Mouse (Mus musculus) thymus, adult 2 months (tissue): ENCODE data around the gene Btaf1. TPM values are rescaled to one million over a fixed set of nuclear protein-coding genes. Genes with fewer than 3 reads are reported as not detected.

Source experiments
- DNase-seq: peaks from one replicate; pipeline ENCODE4 v3.0.0; 2021
- H3K27ac ChIP-seq: fragments of 200-500 bp; 2 replicates; pipeline ENCODE4 v1.5.1; 2012; ENCODE audit warnings: low read length, control low read depth; ENCODE audit not compliant: control insufficient read depth, insufficient read depth
- H3K27me3 ChIP-seq: fragments of 200-500 bp; 2 replicates; pipeline ENCODE4 v1.6.1; 2012; ENCODE audit warnings: mild to moderate bottlenecking, low read length, moderate library complexity, mixed read lengths; ENCODE audit not compliant: control insufficient read depth, insufficient read depth
- H3K36me3 ChIP-seq: fragments of 200-500 bp; 2 replicates; pipeline ENCODE4 v1.6.1; 2012; ENCODE audit warnings: mild to moderate bottlenecking, low read length, moderate library complexity; ENCODE audit not compliant: control insufficient read depth, insufficient read depth
- H3K4me1 ChIP-seq: fragments of 200-500 bp; replicated peaks from 2 replicates; pipeline ENCODE4 v1.6.1; 2012; ENCODE audit warnings: low read length; ENCODE audit not compliant: control insufficient read depth, insufficient read depth
- H3K4me3 ChIP-seq: fragments of 200-500 bp; 2 replicates; pipeline ENCODE4 v1.5.1; 2012; ENCODE audit warnings: mild to moderate bottlenecking, low read length, control low read depth, moderate library complexity; ENCODE audit not compliant: control insufficient read depth, insufficient read depth
- CTCF ChIP-seq: fragments of 200-500 bp; IDR thresholded peaks from 2 replicates; pipeline ENCODE4 v1.5.1; 2012; ENCODE audit warnings: mild to moderate bottlenecking, control low read depth, low read length, moderate library complexity, borderline replicate concordance; ENCODE audit not compliant: control insufficient read depth, poor library complexity, insufficient read depth; ENCODE audit errors: extremely low read depth
- POLR2A ChIP-seq: fragments of 200-500 bp; IDR thresholded peaks from 2 replicates; pipeline ENCODE4 v1.6.1; 2012; ENCODE audit warnings: mild to moderate bottlenecking, low read length, control low read depth, moderate library complexity; ENCODE audit not compliant: control insufficient read depth, poor library complexity, insufficient read depth; ENCODE audit errors: extremely low read depth
- WGBS: fragments of 180-500 bp; shearing (Covaris S2); methylation state at CpG from one replicate; pipeline ENCODE4 v1.1.7; 2018; 5-methylcytosine and 5-hydroxymethylcytosine counted together
- polyA plus RNA-seq: library from polyadenylated mRNA; depleted of rRNA; stranded (reverse); fragments of >200 nt; gene quantifications from 2 replicates; pipeline ENCODE4 v1.2.3, GENCODE M21; 2012

Gene Btaf1
- polyA plus RNA-seq, 1 experiment = 9.0 TPM

DNA sequence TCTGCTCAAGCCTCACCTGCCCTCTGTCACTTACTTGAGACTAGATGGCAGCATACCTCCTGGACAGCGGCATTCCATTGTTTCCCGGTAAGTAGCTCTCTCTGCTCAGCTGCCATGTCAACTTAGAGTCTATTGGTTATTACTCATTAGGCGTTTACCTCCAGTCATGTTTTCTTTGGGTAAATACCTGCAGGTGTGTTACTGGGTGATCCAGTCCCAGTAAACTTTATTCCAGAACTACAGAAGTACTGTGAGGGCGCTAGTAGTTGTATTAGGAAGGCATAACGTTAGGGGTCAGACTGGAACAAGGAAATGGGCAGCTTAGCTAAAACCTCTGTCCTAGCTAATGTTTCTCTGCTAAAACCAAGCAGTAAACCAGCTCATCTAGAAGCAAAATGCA, 78.7 kb downstream of the Btaf1 start:
- Histone ChIP-seq H3K27me3 (no peaks in the 10 kb centered on the region), H3K4me1 (no peaks in the 10 kb centered on the region), H3K36me3 (peaks cover 79% of the 10 kb centered on the region), H3K27ac (no peak overlapping the region), H3K4me3 (no peak overlapping the region)
- no peak for DNase-seq
- WGBS = 97% methylated on average over 5 of the region's 5 CpGs
- TF ChIP-seq POLR2A = no peak
- TF ChIP-seq CTCF = no peak

DNA sequence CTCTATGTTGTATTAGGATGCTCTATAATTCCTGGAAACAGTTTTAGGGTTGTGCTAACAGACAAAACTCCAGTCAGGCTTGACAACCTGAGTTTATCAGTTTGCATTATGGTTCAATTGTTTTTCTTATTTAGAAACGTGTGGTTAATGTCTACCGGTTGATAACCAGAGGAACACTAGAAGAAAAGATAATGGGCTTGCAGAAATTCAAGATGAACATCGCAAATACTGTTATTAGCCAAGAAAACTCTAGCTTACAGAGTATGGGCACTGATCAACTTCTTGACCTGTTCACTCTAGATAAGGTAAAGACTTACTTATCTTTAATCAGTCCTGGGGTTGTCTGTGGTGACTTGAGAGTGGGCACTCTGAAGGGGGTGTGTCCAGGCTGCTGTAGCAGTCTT, 84.0 kb downstream of the Btaf1 start:
- Histone ChIP-seq H3K27me3 (no peaks in the 10 kb centered on the region), H3K36me3 (peaks cover 63% of the 10 kb centered on the region), H3K4me1 (no peaks in the 10 kb centered on the region), H3K27ac (no peak overlapping the region), H3K4me3 (no peak overlapping the region)
- TF ChIP-seq POLR2A (no peak), CTCF (no peak)
- DNase-seq = no peak
- WGBS = 97% methylated on average over 3 of the region's 3 CpGs

DNA sequence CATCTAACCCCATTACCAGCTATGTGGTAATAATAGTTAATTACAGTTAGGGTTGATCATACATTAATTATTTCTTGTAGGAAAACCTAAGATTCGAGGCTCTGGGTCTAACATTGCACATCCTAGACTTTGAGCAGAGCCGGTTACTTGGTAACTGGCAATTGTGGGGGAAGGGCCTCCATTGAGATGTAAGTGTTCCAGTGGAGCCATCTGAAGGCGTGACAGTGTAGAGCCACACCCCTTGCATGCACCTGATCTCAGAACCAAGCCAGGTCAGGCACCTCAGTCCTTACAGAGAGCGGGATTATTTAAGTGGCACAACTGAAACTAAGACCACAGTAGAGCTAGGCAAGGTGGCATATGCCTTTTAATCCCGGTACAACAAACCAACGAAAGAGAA, 87.6 kb downstream of the Btaf1 start:
- Histone ChIP-seq H3K27me3 (no peaks in the 10 kb centered on the region), H3K4me3 (no peak overlapping the region), H3K36me3 (peaks cover 33% of the 10 kb centered on the region), H3K4me1 (peaks cover 6% of the 10 kb centered on the region), H3K27ac (no peak overlapping the region)
- no peak for DNase-seq
- no peak for TF ChIP-seq POLR2A
- TF ChIP-seq CTCF = no peak
- 98% methylated on average over 6 of the region's 6 CpGs for WGBS

DNA sequence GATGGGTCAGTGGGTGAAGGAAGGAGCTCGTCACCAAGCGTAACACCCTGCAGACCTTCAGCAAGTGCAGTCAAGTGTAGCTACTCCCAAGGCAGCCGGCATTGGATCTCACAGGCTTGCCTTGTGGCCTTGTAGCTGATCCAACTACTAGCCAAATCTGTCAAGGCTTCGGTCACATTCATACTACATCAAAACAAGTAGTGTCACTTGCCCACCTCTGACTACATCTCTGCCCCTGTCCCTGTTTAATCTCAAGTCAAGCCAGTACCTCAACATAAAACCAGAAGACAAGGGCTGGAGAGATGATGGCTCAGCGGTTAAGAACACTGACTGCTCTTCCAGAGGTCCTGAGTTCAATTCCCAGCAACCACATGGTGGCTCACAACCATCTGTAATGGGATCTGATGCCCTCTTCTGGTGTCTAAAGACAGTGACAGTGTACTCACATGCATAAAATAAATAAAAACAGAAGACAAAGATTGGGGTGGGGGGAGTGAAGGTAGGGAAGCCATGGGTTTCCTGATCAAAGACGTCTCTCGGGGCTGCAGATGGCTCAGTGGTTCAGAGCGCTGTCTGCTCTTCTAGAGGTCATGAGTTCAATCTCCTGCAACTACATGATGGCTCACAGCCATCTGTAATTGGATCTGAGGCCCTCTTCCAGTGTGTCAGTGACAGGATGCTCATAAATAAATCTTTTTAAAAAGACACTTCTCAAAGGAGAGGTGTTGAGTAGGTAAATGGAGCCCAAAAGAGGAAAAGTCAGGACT, 88.5 kb downstream of the Btaf1 start:
- Histone ChIP-seq H3K27ac (no peak overlapping the region), H3K4me3 (no peak overlapping the region), H3K4me1 (peaks cover 7% of the 10 kb centered on the region), H3K27me3 (no peaks in the 10 kb centered on the region), H3K36me3 (peaks cover 30% of the 10 kb centered on the region)
- WGBS = 95% methylated on average over 8 of the region's 8 CpGs
- no peak for DNase-seq
- TF ChIP-seq POLR2A (no peak), CTCF (no peak)

DNA sequence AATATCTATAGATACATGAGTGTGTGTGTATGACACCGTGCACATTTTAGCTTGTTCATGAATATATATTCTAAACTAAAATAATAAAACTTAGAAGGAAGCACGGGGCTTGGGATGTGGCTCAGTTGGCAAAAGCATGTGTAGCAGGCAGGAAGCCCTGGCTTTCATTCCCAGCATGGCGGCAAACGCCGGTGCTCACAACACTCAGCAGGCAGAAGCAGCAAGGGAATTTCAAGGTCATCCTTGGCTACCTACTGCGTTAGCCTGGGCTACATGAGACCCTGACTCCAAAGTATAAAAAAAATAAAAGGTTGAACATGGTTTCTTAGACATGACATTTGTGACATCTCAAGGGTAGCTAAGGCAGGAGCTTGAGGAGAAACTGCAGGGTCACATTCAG, 91.0 kb downstream of the Btaf1 start:
- peaks cover 7% of the 10 kb centered on the region for H3K4me1 ChIP-seq
- no peaks in the 10 kb centered on the region for H3K27me3 ChIP-seq
- WGBS = 96% methylated on average over 6 of the region's 6 CpGs
- no peak for DNase-seq
- H3K4me3 ChIP-seq = no peak overlapping the region
- TF ChIP-seq CTCF (no peak), POLR2A (no peak)
- peaks cover 8% of the 10 kb centered on the region for H3K36me3 ChIP-seq
- H3K27ac ChIP-seq = no peak overlapping the region

DNA sequence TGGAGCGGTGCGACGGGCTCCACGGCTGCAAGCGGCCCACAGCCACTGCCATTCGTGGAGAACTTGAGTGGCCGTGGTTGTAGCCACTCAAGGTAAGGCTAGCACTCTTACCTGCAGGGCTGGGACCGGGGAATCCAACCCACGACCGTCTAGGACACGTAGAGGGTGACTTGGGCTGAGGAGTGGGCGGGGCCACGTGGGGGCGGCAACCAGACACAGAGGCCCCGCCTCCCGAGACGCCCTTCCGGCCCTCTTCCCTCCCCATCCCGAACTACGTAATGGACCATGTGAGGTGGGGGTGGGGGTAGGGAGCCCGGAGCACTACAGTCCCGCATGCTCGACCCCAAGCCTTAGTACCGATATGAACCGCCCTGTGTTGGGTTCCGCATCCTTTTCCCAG, 92.5 kb downstream of the Btaf1 start:
- H3K27me3 ChIP-seq = no peaks in the 10 kb centered on the region
- TF ChIP-seq POLR2A (no peak), CTCF (no peak)
- no peak overlapping the region for H3K27ac ChIP-seq
- H3K36me3 ChIP-seq = no peaks in the 10 kb centered on the region
- H3K4me1 ChIP-seq = peaks cover 7% of the 10 kb centered on the region
- peak overlapping the region; percentile 42 for H3K4me3 ChIP-seq
- 23% methylated on average over 26 of the region's 26 CpGs for WGBS
- peak; percentile 18 for DNase-seq
